Mouse (Mus musculus) hindlimb bud, embryonic 11.5 days (tissue): ENCODE measurements around the gene Polr3e.

Source experiments
- DNase-seq: peaks from one replicate; pipeline ENCODE4 v3.0.0-alpha.2; 2012; ENCODE audit warnings: low read depth, low spot score; ENCODE audit errors: extremely low spot score

Gene Polr3e

GRCm38 (mm10) chr7:120917592-120918461, at the start of gene Polr3e:
TSS of gene Polr3e (plus strand) at chr7:120917744.
- DNase-seq, result peak; percentile 93

GRCm38 (mm10) chr7:120869883-120870282, 47.7 kb upstream of the Polr3e start:
- no peak for DNase-seq

- no peak for DNase-seq
Measured at GRCm38 (mm10) chr7:120870431-120871008, 47.0 kb upstream of the Polr3e start.

- no peak for DNase-seq
Measured at GRCm38 (mm10) chr7:120873083-120873482, 44.5 kb upstream of the Polr3e start.

- no peak for DNase-seq
Measured at GRCm38 (mm10) chr7:120874021-120874420, 43.5 kb upstream of the Polr3e start.

- no peak for DNase-seq
Measured at GRCm38 (mm10) chr7:120874764-120875539, 42.6 kb upstream of the Polr3e start.

GRCm38 (mm10) chr7:120875540-120876388, 41.8 kb upstream of the Polr3e start:
- no peak for DNase-seq

GRCm38 (mm10) chr7:120878271-120878670, 39.3 kb upstream of the Polr3e start:
- DNase-seq, result no peak

GRCm38 (mm10) chr7:120879972-120880371, 37.6 kb upstream of the Polr3e start:
- no peak for DNase-seq

GRCm38 (mm10) chr7:120880770-120881169, 36.8 kb upstream of the Polr3e start:
- DNase-seq, result no peak

- no peak for DNase-seq
Measured at GRCm38 (mm10) chr7:120881451-120881850, 36.1 kb upstream of the Polr3e start.

GRCm38 (mm10) chr7:120882674-120883073, 34.9 kb upstream of the Polr3e start:
- no peak for DNase-seq

GRCm38 (mm10) chr7:120883523-120884290, 33.8 kb upstream of the Polr3e start:
- DNase-seq, result no peak

GRCm38 (mm10) chr7:120884746-120885145, 32.8 kb upstream of the Polr3e start:
- no peak for DNase-seq

GRCm38 (mm10) chr7:120893123-120893522, 24.4 kb upstream of the Polr3e start:
- no peak for DNase-seq

GRCm38 (mm10) chr7:120897054-120897453, 20.5 kb upstream of the Polr3e start:
- no peak for DNase-seq

- DNase-seq, result no peak
Measured at GRCm38 (mm10) chr7:120897711-120898335, 19.7 kb upstream of the Polr3e start.

- DNase-seq, result no peak
Measured at GRCm38 (mm10) chr7:120900191-120900590, 17.4 kb upstream of the Polr3e start.

- DNase-seq, result no peak
Measured at GRCm38 (mm10) chr7:120901701-120902100, 15.8 kb upstream of the Polr3e start.
